Mouse (Mus musculus): ENCODE data around the gene Camk2b.
"Not testable (repeated sequence)": the region's sequence is repeated elsewhere in the genome, so short reads cannot be mapped to it uniquely, and the experiment has no call there.

Camk2b gene

DNA sequence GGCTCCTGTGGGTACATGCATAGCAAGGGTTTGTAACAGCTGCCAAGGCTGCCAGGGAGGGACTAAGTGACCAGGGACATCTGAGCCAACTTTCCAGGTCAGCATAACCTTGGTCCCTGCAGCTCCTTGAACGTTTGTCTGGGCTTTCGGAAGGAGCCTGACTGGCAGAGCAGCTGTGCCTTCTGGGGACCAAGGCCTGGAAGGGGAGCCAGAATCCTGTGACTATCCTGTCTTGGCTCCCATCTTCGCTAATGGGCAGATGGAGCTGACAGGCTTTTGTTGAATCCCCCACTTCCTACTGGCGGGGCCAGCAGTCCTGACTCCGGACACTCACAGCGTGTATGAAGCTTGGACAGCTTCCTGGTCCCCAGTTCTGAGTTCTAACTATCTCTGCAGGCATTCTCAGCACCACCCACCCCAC, 51.1 kb downstream of the Camk2b start:
- DNase-seq (ENCODE audit: low spot score): peak; percentile 70

DNA sequence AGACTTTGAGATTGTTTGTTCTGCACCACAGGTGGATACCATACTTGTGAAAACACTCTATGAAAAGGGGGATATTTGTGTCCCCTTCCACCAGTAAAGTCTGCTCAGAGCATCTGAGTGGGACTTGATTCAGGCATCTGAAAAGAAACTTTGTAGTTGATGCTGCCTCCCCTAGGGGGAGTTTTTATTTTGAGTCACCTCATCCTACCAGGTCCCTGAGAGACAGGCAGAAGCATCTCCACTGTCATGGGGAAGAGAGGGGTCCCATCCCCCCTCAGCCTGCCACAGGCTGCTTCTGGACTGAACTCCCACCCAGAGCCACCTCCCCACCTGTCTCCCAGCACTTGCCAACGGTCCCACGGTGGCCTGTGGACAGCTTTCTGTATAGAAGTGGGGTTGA, 52.8 kb downstream of the Camk2b start:
- DNase-seq (ENCODE audit: low spot score): no peak

DNA sequence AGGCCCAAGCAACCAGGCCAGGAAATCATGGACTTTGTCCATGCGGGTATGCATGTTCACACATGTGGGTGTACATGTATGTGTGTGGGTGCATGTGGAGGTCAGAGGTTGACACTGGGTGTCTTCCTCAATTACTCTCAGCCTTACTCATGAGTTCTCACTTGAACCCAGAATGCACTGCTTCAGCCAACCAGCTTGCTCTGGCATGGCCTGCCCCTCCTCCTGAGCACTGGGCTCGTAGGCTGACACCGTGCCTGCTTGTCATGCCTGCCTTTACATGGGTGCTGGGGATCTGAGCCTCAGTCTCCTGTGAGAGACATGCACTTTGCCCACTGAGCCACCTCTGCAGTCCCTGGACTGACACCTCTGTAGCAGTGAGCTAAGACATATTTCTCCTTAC, 54.3 kb downstream of the Camk2b start:
- no peak for DNase-seq (ENCODE audit: low spot score)

DNA sequence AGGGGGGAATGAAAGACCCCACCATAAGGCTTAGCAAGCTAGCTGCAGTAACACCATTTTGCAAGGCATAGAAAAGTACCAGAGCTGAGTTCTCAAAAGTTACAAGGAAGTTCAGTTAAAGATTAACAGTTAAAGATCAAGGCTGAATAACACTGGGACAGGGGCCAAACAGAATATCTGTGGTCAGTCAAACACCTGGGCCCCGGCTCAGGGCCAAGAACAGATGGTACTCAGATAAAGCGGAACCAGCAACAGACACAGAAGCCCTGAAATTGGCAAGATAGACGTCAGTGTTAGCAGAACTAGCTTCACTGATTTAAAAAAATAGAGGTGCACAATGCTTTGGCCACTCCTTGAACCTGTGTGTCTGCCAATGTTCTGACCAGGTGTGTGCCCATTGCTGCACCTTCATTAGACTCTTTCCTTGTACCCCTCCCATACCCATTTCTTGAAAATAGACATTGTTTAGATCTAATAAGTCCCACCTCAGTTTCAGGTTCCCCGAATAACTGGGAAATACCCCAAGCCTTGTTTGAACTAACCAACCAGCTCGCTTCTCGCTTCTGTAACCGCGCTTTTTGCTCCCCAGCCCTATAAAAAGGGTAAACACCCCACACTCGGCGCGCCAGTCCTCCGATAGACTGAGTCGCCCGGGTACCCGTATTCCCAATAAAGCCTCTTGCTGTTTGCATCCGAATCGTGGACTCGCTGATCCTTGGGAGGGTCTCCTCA, 55.2 kb downstream of the Camk2b start:
- DNase-seq (ENCODE audit: low spot score): not testable (repeated sequence)

DNA sequence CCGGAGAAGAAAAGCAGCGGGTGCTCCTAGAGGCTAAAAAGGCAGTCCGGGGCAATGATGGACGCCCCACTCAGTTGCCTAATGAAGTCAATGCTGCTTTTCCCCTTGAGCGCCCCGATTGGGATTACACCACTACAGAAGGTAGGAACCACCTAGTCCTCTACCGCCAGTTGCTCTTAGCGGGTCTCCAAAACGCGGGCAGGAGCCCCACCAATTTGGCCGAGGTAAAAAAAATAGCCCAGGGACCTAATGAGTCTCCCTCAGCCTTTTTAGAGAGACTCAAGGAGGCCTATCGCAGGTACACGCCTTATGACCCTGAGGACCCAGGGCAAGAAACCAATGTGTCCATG, 58.4 kb downstream of the Camk2b start:
- not testable (repeated sequence) for DNase-seq (ENCODE audit: low spot score)

DNA sequence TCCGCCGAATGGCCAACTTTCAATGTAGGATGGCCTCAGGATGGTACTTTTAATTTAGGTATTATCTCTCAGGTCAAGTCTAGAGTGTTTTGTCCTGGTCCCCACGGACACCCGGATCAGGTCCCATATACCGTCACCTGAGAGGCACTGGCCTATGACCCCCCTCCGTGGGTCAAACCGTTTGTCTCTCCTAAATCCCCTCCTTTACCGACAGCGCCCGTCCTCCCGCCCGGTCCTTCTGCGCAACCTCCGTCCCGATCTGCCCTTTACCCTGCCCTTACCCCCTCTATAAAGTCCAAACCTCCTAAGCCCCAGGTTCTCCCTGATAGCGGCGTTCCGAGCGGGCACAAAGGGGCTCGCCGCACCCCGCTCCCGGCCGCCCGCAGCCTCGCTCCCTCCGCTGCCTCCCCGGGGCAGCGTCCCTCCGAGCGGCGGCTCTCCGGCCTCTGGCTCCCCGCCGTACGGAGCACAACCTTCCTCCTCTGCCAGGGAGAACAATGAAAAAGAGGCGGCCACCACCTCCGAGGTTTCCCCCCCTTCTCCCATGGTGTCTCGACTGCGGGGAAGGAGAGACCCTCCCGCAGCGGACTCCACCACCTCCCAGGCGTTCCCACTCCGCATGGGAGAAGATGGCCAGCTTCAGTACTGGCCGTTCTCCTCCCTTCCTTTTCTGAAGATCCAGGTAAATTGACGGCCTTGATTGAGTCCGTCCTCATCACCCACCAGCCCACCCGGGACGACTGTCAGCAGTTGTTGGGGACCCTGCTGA, 59.0 kb downstream of the Camk2b start:
- DNase-seq (ENCODE audit: low spot score): not testable (repeated sequence)

DNA sequence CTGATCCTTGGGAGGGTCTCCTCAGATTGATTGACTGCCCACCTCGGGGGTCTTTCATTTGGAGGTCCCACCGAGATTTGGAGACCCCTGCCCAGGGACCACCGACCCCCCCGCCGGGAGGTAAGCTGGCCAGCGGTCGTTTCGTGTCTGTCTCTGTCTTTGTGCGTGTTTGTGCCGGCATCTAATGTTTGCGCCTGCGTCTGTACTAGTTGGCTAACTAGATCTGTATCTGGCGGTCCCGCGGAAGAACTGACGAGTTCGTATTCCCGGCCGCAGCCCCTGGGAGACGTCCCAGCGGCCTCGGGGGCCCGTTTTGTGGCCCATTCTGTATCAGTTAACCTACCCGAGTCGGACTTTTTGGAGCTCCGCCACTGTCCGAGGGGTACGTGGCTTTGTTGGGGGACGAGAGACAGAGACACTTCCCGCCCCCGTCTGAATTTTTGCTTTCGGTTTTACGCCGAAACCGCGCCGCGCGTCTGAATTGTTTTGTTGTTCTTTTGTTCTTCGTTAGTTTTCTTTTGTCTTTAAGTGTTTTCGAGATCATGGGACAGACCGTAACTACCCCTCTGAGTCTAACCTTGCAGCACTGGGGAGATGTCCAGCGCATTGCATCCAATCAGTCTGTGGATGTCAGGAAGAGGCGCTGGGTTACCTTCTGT, 59.7 kb downstream of the Camk2b start:
- not testable (repeated sequence) for DNase-seq (ENCODE audit: low spot score)

DNA sequence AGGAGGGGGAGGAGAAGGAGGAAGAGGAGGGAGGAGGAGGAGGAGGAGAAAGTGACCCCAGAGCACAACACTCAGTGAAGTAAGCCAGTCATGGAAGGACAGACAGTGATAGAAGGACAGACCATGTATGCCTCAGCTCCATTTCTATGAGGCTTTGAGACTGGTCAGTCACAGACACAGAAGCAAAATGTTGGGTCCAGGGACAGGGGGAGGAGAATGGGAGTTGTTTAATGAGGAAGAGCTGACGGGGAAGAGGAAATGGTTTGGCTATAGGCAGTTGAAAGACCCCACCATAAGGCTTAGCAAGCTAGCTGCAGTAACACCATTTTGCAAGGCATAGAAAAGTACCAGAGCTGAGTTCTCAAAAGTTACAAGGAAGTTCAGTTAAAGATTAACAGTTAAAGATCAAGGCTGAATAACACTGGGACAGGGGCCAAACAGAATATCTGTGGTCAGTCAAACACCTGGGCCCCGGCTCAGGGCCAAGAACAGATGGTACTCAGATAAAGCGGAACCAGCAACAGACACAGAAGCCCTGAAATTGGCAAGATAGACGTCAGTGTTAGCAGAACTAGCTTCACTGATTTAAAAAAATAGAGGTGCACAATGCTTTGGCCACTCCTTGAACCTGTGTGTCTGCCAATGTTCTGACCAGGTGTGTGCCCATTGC, 60.7 kb downstream of the Camk2b start:
- DNase-seq (ENCODE audit: low spot score): not testable (repeated sequence)

DNA sequence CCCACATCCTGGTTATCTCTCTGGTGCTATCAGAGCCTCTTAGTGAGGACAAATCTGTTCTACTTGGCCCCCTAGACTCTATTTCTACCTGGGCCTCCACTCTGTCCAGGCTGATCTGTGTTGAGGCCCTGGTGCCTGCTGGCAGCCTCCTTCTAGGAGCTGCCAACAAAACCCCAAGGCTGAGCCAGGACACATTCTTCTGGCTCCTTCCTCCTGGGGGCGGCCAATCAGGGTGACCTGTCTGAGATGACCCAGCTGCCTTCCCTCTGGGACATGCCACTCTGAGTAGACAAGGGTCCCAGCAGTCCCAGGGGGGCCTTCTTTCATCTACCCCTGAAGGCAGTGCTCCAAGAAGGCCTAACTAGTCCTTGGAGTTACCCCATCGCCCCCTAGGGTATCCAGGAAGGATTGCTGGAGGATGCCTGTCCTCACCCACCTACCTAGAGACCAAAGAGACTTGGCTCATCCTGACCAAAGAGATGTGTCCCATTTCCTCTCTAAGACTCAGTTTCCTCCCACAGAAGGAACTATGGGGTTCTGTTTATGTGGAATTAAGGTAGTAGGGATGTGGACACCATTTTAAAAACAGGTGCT, 63.0 kb downstream of the Camk2b start:
- DNase-seq (ENCODE audit: low spot score): no peak

DNA sequence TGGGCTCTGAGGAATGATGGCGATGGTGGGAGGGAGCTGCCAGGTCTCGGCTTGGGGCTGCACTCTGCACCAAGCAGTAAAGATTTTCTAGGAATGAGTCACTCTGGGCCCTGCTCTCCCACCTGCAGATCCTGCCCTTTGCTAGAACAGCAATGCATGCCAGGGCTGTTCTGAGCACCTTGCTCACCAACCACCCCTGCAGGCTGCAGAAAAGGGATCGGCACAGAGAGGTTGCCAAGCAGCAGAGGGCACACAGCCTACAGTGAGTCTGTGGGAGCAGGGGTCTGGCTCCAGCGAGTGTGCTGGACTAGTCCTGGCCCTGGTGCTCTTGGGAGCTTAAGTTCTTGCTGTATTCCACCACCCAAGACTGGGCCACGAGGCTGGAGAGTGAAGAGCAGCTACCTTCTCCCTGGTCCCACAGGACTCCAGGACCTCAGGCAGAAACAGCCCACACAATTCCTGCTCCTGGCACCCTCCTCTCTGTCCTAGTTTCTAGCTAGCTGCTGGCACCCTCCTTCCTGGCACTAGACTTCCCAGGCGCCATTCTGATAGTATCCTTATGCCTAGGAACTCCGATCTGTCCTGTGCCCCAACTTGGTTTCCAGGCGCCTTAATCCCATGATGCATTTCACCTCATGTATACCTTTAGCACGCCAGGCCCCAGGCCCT, 64.0 kb downstream of the Camk2b start:
- DNase-seq (ENCODE audit: low spot score): no peak

DNA sequence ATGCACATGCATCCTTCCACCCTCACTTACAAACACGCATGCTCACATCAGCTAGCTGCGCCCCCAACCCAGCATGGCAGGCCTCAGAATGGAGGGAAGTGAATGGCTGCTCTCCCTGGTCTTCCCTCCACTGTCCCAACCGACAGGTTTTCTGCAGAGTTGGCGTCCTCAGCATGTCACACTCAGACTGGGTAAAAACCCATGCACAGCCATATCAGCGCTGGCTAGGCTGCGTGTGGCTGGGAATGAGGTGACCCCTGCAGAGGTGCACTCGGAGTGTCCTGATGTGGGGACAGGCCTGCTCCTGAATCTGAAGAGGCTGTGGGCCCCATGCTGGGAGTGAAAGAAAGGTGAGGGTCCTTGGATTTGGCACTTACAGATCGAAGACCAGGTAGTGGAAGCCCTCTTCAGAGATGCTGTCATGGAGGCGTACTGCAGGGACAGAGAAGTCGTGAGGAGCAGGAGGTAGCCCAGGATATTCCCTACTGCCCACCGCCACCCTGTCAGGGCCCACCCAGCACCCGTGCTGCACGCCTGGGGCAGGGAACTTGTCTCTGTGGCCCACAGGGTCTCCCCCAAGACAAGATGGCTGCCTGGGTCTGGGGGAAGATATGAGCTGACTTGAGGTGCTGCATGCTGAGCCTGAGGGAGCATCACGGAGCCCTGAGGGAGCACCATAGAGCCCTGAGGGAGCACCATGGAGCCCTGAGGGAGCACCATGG, 65.0 kb downstream of the Camk2b start:
- no peak for DNase-seq (ENCODE audit: low spot score)

DNA sequence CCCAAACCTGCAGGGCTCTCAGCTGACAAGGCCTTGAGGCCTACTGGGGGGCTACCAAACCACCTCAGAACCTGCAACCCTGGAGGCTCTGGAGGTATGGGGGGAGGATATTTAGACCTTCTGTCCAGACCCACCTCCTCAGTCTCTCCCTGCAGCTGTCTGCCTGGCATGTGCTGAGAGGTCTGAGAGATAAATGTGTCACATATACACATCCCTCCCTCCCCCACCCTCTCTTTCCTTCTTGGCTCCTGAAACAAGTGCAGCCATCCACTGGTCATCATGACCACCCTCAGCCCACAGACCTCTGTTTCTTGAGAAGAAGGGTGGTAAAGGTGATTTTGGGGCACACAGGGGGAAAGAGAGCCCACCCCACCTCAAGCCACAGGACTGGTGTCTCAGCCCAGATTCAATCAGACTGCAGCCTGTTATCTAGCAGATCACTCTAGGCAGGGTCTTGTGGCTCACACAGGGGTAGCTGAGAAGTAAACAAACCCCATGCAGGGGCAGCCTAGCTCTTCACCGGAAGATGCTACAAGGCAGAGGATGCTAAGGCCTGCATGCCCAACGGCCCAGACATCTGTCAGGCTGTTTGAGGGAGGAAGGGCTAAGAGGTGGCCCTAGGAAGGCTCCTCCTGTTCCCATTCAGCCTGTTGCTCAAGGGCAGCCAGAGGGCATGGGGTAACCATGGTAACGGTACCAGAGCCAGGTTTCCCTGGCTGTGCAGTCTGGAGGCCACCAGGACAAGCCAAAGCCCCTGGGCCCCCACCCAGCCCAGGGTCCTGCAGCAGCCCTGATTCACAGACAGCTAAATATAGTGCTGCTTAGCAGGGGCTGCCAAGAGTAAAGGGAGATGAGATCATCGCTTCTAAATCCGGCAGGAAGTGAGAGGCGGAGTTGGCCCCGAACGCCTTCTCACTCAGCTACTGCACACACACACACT, 66.1 kb downstream of the Camk2b start:
- DNase-seq (ENCODE audit: low spot score): peak; percentile 97

DNA sequence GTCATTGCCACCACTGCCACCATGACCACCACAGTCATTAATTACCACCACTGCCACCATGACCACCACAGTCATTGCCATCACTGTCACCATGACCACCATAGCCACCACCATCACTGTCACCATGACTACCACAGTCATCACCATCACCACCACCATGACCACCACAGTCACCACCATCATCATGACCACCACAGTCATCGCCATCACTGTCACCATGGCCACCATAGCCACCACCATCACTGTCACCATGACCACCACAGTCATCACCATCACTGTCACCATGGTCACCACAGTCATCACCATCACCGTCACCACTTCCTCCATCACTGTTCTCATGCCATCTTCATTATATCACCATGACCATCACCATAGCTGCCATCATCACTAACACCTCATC, 67.7 kb downstream of the Camk2b start:
- no peak for DNase-seq (ENCODE audit: low spot score)

DNA sequence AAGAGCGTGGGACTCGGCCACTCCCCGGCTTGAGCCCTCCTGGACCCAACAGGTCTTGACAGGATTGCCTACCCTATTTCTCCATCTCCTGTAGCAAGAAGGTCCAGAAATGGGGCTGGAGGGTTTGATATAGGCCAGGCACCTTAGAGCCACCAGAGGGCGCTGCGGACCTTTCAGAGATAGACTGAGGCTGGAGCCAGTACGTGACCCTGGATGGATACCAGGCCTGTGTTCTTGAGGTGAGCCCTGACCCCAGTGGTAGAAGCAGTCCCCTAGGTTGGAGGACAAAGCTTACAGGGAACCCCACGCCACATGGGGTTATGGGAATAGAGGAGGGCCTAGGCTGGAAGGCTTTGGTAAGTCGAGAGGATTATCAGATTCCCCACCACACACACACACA, 70.2 kb downstream of the Camk2b start:
- peak; percentile 92 for DNase-seq (ENCODE audit: low spot score)

DNA sequence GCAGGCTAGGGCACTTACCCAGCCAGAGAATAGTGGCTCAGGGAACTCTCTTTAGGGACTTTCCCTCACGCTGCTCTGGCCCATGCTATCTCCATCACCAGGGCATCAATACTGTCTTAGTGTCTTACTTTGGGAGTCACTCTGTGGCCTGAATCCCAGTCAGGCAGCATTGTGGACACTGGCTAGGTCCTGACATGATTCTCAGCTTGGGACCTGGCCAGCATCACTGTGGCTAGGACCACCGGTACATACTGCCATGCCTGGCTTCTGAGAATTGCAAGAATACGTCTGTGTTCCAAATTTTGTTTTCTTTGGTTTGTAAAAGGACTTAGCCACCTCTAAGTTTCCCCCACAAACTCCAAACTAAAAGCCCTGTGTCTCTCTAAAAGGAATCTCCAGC, 71.3 kb downstream of the Camk2b start:
- no peak for DNase-seq (ENCODE audit: low spot score)

DNA sequence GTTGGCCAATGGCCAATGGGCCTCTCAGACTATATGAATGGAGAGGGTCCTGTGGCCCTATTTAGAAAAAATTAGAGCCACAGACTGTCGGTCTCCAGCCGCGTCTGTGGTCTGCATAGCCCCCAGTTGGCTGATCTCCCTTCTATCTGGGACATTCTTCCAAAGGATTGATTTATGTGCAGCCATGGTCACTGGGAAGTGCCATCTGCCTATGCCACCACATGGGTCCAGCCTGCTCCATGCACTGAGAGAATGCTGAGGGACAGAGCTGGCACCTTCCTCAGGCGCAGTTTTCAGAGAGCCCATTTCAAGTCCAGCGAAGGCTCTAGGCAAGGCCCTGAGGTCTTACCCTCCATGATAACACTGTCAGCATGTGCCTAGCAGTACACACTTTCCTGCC, 72.0 kb downstream of the Camk2b start:
- DNase-seq (ENCODE audit: low spot score): no peak

DNA sequence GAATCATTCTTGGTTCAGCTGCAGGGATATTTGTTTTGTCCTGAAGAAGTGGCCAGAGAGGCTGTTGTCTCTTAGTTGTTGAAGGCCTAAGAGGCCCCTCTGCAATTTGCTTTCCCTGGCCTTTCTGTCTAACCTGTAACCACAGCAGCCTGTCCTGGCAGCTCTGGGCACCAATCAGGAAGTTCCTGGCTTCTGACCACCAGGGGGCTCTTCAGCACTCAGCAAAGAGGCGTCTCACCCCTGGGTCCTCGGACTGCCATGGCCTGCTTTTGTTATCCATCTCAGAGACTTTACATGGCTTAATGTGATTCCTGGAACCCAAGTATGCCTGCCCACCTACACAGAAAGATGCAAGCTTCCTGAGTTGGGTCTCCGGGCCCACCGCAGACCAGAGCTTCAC, 75.3 kb downstream of the Camk2b start:
- DNase-seq (ENCODE audit: low spot score): peak; percentile 82

DNA sequence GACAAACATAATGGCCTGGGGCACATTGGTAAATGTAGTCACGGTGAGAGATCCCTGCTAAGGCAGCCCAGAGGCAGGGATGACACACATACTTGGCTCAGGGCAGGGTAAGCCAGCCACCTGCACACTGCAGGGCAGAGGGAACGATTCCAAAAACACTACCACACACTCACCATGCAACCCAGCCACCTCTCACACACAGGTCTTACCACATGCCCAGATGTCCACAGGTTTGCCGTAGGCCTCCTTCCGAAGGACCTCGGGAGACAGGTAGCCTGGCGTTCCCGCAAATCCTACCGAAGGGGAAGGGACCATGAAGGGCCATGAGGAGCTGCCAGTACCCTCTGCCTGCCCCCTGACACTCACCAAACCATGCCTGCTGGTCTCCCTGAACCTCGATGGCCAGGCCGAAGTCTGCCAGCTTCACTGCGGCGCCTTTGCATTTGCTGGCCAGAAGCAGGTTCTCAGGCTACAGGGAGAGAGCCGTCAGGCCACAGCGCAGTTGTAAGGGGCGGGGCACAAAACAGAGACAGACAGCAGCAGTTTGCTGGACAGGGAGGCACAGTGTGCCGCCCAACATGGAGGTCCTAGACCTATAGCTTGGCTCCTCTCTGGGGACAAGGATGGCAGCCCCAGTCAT, 76.1 kb downstream of the Camk2b start:
- DNase-seq (ENCODE audit: low spot score): no peak

DNA sequence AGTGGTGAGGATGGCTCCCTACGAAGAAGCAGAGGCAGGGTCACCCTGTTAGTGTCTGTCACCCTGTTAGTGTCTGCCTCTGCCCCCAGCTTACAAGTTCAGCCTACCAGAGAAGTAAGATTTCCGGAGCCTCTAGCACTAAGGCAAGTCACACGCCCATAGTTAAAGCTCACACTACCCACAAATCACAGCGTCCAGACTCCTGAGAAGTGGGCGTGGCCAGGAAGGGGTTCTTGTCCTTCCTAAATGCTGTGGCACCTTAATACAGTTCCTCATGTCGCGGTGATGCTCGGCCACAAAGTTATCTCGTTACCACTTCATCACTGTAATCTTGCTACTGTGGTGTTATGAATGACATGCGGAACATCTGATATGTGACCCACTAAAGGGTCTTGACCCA, 78.0 kb downstream of the Camk2b start:
- no peak for DNase-seq (ENCODE audit: low spot score)

Data from MN1 (cell line).